Mouse (Mus musculus): ENCODE measurements around the gene Hltf.
"Not testable (repeated sequence)": the region's sequence is repeated elsewhere in the genome, so short reads cannot be mapped to it uniquely, and the experiment has no call there.

Hltf gene

DNA sequence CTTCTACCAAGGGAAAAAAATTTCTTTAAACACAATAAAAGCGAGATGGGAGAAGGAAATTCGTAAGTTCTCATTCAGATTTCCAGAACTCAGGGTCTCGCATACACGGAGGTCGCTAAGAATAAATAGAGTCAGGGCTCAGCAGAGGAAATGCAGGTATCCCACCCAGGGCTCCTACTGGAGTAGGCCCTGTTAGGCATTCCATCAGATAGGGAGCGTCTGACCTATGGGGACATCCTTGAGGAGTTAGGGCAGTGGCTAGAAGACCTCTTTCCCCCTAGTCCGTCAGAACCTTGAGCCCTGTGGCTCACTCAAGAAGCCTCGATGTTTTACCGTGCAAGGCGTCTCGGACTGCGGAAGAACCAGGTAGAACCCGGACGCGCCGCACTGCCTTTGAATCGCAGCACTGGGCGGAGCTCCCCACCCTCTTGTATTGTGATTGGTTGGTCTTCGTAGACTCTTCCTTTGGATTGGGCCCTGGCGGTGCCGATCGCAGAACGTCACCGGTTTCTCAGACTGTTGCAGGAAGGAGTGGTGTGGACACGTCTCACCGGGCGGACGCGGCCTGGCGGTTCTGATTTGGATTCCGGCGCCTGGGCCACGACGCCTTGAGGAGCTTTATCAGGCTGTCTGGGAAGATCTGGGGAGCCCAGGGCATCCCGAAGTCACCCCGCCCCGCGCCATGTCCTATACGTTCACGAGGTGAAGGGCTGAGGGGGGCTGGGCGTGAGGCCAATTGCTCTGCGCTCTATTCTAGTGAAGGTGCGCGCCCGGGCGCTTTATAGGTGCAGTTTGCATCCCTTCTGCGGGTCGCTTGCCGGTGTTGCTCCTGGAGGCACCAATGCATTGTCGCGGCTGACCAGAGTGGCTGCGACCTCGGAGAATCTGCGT lies at the start of gene Hltf:
Hltf (plus strand) TSS at position 506 of the 891 bp plus-strand sequence.
- peak; percentile 90 for DNase-seq (ENCODE audit: low read depth, low spot score)

DNA sequence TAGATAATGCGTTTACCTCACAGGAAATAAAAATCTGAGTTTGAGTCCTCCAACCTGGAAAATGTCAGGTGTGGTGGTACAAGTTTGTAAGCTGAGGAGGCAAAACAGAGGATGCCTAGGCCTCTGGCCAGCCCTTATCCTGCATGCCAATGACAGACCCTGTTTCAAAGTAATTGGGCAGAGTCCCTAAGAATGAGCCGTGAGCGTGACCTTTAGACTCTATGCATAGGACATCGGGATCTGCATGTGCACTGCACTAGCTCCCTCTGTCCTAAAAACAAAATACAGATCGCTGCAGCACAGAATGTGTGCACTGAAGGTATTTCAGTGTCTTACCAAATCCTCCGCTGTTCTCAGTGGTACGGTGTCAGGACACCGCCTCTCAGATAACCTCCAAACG lies 47.1 kb upstream of the Hltf start:
- DNase-seq (ENCODE audit: low read depth, low spot score) = no peak

DNA sequence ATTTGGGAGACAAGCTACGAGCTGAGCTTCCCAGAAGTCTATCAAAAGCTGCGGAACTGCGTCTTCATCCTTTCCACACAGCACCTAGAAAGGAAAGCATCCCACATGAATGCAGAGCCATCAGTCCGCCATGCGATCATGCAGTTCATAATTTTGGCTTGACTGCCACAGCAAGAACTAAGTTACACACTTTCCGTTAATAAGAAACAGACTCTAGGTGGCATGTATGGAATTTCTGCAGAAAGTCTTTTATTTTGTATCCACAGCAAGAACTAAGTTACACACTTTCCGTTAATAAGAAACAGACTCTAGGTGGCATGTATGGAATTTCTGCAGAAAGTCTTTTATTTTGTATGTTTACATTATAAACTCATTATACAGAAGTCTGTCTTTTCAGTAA lies 46.7 kb upstream of the Hltf start:
- DNase-seq (ENCODE audit: low read depth, low spot score) = not testable (repeated sequence)

DNA sequence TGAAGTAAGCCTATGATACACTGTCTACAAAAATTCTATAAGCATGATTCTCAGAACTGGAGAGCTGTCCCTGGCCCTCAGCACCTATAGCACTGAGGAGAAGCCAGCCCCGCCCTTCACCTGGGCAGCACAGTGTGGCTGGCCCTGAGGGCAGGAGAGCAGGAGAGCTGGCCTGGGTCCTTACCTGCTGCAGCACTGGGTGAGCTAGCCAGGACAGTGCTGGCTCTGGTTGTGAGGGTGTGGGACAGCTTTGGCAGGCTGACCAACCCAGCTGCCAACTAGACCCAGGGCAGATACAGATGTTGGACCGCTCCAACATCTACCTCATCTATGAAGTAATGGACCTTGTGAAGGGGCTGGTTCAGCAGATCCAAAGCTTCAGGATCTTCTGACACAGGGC lies 43.2 kb upstream of the Hltf start:
- DNase-seq (ENCODE audit: low read depth, low spot score) = no peak

DNA sequence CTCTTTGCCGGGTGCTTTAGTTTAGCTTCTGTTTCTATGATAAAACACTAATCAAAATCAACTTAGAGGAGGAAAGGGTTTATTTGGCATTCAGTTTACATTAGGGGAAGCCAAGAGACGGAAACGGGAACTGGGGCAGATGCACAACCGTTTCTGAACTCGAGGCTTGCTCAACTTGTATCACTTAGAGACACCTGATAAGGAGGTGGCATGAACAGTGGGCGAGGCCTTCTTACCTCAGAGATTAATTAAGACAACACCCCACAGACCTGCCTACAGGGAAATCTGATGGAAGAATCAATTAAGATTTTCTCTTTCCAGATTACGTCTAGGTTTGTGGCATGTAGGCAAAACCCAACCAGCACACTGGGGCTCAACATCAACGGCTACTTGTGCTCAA lies 39.5 kb upstream of the Hltf start:
- no peak for DNase-seq (ENCODE audit: low read depth, low spot score)

DNA sequence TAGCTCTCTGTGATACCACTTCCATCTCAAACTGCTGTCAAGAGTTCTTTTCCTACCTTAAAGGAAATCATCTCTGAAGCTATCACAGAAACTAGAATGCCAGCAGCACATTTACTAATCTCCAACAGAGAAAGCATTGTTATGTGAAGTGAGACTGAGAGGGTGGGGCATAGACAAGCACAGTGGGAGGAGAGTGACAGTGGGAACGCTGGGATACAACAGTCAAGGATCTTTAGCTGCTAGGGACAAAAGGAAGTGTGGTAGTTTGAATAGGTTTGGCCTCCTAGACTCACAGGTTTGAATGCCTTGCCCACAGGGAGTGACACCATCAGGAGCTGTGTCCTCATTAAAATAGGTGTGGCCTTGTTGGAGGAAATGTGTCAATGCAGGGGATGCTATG lies 33.8 kb upstream of the Hltf start:
- no peak for DNase-seq (ENCODE audit: low read depth, low spot score)

DNA sequence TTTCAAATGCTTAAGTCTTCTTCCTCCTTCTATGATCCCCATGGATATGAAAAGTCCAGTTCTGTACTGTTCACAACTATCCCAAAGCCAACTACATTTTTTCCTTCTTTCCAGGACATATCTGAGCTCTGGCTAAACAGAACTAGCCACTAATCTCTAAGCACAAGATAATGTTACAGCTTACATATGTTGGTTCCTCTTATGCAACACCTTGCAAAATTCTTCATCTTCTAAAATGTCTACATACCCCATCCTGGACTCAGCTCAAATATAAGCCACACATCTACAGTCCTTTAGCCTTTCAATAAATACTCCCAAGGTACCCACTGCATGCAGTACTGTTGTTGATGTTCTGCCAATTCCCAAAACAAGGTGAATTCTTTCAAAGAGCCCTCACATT lies 31.1 kb upstream of the Hltf start:
- no peak for DNase-seq (ENCODE audit: low read depth, low spot score)

DNA sequence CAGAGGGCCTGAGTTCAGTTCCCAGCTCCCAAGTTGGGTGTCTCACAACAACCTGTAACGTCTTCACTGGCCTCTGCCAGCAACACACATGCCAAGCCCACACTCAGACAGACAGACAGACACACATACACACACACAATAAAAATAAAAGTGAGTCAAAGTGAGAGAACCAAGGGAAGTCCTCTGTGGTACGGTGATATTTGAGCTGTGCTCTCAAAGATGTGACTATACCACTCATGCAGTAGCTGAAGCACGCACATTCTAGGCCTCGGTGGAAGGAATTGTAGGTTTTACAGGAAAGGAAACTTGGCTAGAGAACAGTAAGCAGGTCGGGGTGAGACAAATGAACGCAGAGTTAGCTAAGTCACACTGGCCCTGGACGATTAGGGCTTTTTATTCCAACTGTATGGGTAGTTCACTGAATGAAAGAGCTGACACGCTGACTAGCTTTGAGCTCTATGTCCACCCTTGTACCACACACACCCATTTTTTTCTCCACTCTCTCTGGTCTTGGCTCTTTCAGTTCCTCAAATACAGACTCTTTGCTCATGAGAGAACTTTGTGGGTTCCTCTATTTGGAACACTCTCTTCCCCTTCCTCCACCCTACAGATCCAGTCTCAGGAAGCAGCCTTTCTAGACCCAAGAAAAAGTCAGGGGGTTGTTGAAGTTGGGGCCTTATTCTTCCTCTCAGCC lies 30.5 kb upstream of the Hltf start:
- DNase-seq (ENCODE audit: low read depth, low spot score) = peak; percentile 44

DNA sequence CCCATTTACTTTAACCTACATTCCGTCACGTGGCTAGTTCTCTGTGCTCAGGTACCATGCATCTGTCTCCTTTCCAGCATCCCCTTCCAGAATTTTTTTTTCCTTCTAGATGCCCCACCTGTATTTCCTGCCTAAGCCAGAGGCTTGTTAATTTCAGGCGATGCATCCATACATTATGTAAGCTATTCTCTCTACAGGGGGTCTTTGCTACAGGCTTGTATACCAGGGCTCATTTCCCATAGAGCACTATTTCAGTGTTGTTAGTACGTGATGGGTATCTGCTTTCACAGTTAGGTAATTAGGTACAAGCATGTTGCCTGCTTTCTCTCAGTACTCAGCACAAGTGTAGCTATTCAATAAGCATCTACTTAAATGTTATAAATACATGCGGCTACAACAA lies 29.8 kb upstream of the Hltf start:
- DNase-seq (ENCODE audit: low read depth, low spot score) = no peak

DNA sequence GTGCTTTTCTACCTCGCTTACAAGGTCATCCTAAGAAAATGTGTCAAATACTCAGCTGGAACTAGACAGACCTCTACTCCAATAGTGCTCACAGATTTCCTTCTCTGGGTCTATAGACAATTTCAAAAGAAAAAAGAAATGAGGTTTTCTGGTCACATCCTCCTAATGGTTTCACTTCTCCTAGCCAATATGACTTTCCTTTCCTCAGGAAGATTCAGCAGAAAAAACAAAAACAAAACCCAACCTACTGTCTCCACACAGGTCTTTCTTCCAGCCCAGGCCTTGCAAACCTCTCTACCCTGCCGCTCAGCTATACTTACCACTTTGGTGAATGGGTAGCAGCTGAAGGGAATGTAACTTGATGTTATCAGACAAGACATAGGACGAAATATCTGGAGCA lies 29.0 kb upstream of the Hltf start:
- DNase-seq (ENCODE audit: low read depth, low spot score) = no peak

DNA sequence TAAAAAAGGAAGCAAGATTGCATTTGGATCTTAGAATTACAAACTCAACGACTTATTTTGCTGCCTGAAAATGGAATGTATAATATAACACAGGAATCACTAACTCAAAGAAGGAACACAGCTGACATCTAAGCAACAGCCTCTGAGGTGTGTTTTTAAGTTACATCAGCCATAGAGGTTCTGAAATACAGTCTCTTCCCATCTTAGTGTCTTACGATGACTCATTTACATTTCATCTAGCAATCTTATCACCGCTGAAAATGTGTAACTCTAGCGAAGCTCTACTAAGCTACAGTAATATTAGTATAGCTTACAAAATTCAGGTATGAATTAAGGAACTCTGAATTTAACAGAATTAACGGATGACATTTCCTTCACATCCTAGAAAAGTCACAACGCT lies 26.8 kb upstream of the Hltf start:
- no peak for DNase-seq (ENCODE audit: low read depth, low spot score)

DNA sequence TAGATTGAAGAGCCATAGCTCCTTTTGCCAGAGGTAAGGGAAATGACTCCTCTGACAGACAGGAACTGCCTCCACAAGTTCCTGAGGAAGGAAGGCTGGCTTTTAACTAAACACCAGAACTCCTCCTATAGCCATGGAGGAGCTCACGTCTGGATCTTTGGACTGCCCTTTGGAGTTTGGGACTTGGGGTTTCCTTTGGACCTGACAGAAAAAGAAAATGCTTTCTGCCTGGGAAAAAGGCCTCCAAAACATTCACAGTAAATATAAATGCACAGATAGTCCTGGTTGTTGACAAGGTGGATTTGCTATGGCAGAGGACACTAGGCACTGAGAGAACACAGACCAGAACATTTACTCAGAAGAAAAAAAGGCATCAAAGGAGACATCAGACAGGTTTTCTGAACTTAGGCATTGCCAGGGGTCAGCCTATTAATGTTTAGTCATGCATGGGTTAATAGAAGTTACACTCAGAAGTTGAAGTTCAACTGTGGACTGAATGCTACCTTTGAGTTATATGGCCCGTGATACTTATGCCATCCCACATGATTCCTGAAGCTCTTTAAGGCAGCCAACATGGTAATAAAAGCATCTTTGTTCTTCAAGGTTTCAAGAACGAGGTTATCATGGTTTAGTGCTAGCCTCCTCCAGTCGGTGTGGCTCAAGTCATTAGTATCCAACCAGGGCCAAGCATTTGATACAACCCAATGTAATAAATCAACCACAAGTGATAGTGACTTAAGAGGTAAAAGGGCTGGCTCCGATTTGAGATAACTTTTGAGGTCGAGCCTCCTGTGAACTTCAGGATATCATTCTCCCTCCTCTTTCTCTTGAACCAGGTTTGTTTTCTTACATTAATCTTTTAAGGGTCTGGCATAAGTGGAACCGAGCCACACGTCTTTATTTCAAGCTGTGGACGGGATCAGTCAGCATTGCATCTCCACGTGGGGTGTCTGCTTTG lies 23.6 kb upstream of the Hltf start:
- no peak for DNase-seq (ENCODE audit: low read depth, low spot score)

DNA sequence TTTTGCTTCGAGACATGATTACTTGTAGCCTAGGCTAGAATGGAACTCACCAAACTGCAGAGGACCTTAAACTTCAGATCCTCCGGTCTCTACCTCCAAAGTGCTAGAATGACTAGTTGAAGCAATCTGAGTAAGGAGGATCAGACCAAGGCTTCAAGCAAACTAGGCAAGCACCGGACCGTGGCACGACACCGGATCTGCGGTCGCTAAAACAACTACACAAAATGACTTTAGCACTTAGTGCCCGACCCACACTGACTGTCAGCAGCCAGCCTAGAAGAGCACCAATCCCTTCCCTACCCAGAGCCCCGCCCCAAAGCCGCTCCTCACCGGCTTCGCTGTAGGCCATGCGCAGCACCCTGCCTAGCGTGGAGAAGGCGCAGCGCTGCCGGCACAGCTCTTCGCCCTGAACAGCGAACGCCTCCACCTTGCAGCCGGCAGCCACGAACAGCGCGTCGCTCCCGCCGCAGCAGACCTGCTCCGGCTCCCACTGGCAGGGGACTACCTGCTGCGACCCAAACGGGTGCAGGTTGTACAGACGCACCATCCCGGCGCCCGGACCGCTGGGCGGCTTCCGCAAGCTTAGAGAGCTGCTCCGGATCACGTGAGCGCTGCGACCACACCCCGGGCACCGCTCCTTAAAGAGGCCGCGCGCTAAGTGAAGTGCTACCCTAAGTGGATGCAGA lies 22.7 kb upstream of the Hltf start, which contains the start of gene Hps3:
Hps3 (minus strand) TSS at position 597 of the 686 bp plus-strand sequence.
- peak; percentile 76 for DNase-seq (ENCODE audit: low read depth, low spot score)

DNA sequence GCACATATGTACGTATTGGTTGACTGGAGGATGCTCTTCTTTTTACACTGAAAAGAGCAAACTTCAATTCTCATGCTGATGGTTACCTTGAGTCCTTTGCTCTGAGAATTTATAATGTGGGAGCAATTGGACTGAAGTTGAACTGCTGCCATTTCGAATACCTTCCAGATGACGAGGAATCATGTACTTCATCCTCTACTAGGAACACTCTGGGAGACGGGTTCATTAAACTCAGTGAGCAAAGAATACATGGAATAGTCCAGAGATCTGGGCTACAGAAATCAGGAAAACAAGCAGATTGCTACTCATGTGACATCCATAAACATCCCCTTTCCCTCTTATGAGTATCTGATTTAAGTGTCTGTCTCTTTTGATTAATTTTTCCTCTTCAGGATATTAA lies 21.5 kb upstream of the Hltf start:
- DNase-seq (ENCODE audit: low read depth, low spot score) = no peak

DNA sequence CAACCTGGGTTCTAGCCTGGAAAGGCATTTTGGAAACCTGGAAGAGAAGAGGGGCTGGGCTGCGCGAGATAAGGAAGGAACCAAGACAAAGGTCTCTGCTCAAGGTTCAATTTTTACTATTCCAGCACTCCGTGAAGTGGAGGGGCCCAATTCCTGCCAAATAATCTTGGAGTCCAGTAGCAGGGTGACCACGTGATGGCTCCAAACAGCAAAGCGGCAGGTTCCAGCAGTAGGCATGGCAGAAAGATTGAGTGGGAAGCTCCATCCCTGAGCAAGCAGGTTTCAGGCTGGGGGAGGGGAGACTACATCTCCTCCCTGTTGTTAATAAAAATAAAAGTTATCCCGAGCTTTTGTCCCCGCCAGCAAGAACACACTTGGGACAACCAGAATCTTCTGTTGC lies 16.1 kb upstream of the Hltf start:
- not testable (repeated sequence) for DNase-seq (ENCODE audit: low read depth, low spot score)

DNA sequence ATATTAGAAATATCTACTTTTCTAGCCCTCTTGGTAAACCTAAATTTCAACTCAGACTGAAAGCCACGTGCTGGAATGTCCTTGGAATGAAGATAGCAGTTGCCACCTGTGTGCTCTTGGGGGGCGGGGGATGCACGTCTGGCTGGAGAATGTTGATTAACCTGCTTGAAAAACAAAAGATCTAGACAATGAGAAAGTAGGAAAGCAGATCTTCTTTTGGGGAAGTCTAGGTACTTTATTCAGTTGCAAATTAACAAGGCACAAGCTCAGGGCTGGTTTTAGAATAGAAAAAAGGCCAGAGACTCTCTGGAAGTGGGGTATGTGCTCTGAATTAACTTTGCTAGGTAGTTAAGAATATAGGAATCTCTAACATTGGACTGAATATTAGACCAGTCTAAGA lies 12.9 kb upstream of the Hltf start:
- DNase-seq (ENCODE audit: low read depth, low spot score) = not testable (repeated sequence)

DNA sequence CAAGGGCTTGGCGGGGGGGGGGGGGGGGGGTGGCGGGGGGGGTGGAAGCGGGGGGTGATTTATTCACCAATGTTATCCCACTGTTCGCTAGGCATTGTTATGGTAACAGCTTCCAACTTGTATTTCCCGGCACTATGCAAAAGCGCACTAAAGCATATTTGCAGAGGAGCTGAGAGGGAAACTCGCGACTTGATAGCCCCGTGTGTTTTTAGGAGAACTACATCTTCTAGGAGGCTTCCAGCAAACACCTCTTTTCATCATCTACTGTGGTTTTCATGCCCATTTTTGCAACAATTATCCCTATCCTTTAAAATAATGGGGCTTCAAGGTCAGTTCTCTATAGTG lies 558 bp downstream of the Hltf start:
- DNase-seq (ENCODE audit: low read depth, low spot score) = no peak

DNA sequence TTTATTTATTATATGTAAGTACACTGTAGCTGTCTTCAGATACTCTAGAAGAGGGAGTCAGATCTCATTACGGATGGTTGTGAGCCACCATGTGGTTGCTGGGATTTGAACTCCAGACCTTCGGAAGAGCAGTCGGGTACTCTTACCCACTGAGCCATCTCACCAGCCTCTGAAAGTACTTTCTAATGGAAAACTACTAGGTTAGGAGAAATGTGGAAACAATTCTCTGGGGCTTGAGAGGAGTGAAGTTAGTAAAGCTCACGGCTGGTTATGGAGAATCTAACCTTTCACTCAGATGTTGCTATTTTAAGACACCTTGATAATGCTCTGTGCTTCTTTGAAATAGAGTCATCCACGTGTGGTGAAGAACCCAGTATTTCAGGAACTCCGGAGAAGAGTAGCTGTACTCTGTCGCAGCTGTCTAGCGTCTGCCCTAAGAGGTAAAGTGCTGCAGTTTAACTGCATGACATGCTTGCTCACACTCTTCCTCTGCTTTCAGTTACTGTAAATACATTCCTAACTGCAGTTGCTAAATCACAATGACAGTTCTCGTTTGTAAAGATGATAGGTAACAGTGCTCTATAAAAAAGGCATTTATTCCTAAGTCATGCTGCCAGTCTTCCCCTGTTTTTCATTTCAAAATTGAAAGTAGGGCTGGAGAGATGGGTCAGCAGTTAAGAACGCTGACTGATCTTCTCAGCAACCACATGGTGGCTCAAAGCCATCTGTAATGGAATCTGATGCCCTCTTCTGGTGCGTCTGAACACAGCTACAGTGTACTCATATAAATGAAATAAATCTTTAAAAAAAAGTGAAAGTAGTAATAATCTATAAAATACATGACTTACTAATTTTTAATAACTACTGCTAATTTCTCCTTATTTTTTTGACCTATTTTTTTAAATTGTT lies 18.8 kb downstream of the Hltf start:
- DNase-seq (ENCODE audit: low read depth, low spot score) = peak; percentile 13

DNA sequence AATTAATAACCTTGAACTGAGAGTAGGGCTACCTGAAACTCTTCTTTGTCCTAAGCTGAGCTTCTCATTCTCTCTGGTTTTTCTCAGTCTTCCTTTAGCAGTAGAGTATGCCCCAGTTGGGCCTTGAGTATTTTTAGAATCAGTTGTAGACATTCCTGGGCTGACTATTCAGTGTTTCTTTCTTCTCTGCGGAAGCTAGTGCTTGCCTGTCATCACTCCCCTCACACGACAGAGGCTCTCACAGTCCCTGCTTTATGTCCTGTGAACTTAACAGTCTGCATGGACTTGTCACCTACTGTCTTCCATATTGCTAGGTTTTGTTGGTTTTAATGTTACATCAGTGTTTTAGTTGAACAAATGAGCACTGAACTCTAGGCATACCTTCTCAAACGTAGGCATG lies 24.6 kb downstream of the Hltf start:
- DNase-seq (ENCODE audit: low read depth, low spot score) = no peak

DNA sequence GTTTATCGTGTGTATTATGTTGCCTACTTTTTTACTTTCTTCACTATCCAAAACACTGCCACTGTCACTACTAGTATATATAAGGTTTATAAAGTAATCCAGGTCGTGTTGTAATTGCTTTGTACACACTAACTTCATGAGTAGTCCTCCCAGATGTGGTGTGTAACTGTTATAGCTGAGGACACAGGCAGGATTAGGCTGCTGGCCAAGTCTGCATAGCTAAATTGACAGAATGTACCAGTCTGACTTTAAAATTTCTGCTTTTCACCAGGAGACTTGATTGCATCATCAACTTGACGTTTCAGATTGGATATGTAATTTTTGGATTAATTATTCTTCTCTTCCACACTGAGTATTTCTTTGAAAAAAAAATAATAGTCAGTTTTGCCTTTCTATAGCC lies 46.2 kb downstream of the Hltf start:
- DNase-seq (ENCODE audit: low read depth, low spot score) = no peak

Measured in skeletal muscle tissue, adult 2 months (tissue).